Mouse (Mus musculus) liver, adult 2 months (tissue): ENCODE measurements at regions not wholly inside any gene's neighbourhood (a gene's known extent, or its start where the extent isn't known, plus 50 kb on each side); places are given as distances from the start of the nearest gene placed in this dataset.

Source experiments
- CTCF ChIP-seq: fragments of 200-500 bp; IDR thresholded peaks from 2 replicates; pipeline ENCODE4 v1.5.1; 2011; ENCODE audit warnings: low read depth, low read length, control low read depth
- POLR2A ChIP-seq: fragments of 200-500 bp; IDR thresholded peaks from 2 replicates; pipeline ENCODE4 v1.6.1; 2011; ENCODE audit warnings: low read length, control low read depth; ENCODE audit not compliant: insufficient read depth; ENCODE audit errors: extremely low read depth

GRCm38 (mm10) chr3:54507575-54507974 lies 146.7 kb downstream of the Postn start:
- TF ChIP-seq CTCF: no peak
- TF ChIP-seq POLR2A: no peak
